Mouse (Mus musculus) CH12.LX (cell line): Measurements from ENCODE around the gene Serp1. TPM values are rescaled to one million over a fixed set of nuclear protein-coding genes. Genes with fewer than 3 reads are reported as not detected.
A peak's percentile ranks its signal among the peaks of the same experiment; 100 is the strongest.

Experiments used
- DNase-seq: peaks from one replicate; pipeline ENCODE4 v3.0.0-alpha.2; 2013; ENCODE audit errors: extremely low read depth
- H3K27ac ChIP-seq: 2 replicates; pipeline ENCODE4 v1.5.1; 2012; ENCODE audit warnings: low read depth, mild to moderate bottlenecking, control low read depth, moderate library complexity; ENCODE audit not compliant: insufficient read depth
- H3K27me3 ChIP-seq: replicated peaks from 2 replicates; pipeline ENCODE3; 2012; ENCODE audit warnings: inconsistent platforms
- H3K36me3 ChIP-seq, 2 experiments: replicated peaks in 1 of 2; 2 replicates each; pipeline versions ENCODE3 to v1.6.1; 2012; ENCODE audit warnings: inconsistent platforms in 1 of 2, low read length in 1 of 2, mild to moderate bottlenecking in 1 of 2, mixed read lengths in 1 of 2, moderate library complexity in 1 of 2; ENCODE audit not compliant: control insufficient read depth in 1 of 2, insufficient read depth in 1 of 2
- H3K4me1 ChIP-seq, 2 experiments: 2 replicates each; pipeline ENCODE4 v1.6.1; 2012; ENCODE audit warnings: inconsistent platforms in 1 of 2, moderate library complexity in 1 of 2; ENCODE audit not compliant: insufficient read depth in 2 of 2, control insufficient read depth in 1 of 2
- H3K4me2 ChIP-seq: 2 replicates; pipeline ENCODE4 v1.6.1; 2012; ENCODE audit warnings: low read depth, mild to moderate bottlenecking, control low read depth; ENCODE audit not compliant: poor library complexity, insufficient read depth, severe bottlenecking
- H3K4me3 ChIP-seq, 3 experiments: fragments of 150-350 bp in 1 of 3; sonication (generic) in 1 of 3; replicated peaks in 1 of 3; 2 replicates each; pipeline versions ENCODE3 to v1.5.1; 2011 to 2012; ENCODE audit warnings: low read depth in 2 of 3, low read length in 2 of 3, mild to moderate bottlenecking in 2 of 3, moderate library complexity in 2 of 3, control low read depth in 1 of 3, improper control_type of control experiment in 1 of 3, inconsistent platforms in 1 of 3, mixed read lengths in 1 of 3; ENCODE audit not compliant: poor library complexity in 1 of 3
- H3K79me2 ChIP-seq: replicated peaks from 2 replicates; pipeline ENCODE4 v1.6.1; 2012; ENCODE audit warnings: mild to moderate bottlenecking, moderate library complexity; ENCODE audit not compliant: control insufficient read depth, poor library complexity, insufficient read depth, severe bottlenecking; ENCODE audit errors: extremely low read depth
- H3K9ac ChIP-seq: 2 replicates; pipeline ENCODE4 v1.6.1; 2012; ENCODE audit warnings: low read depth, mild to moderate bottlenecking, control low read depth, moderate library complexity; ENCODE audit not compliant: insufficient read depth
- H3K9me3 ChIP-seq: replicated peaks from 2 replicates; pipeline ENCODE3; 2012; ENCODE audit warnings: low read length, inconsistent platforms, mixed read lengths
- BHLHE40 ChIP-seq: IDR thresholded peaks from 2 replicates; pipeline ENCODE4 v1.6.1; 2011; ENCODE audit warnings: mild to moderate bottlenecking, low read depth, low read length, improper control_type of control experiment
- CHD2 ChIP-seq: IDR thresholded peaks from 2 replicates; pipeline ENCODE4 v1.6.1; 2011; ENCODE audit warnings: low read length, improper control_type of control experiment
- CTCF ChIP-seq, 2 experiments: IDR thresholded peaks in 1 of 2; conservative IDR thresholded peaks in 1 of 2; 2 replicates each; pipeline ENCODE4 v1.5.1; 2011 to 2012; ENCODE audit warnings: low read depth in 2 of 2, low read length in 2 of 2, improper control_type of control experiment in 1 of 2, inconsistent platforms in 1 of 2, mild to moderate bottlenecking in 1 of 2, moderate library complexity in 1 of 2
- ELF1 ChIP-seq: IDR thresholded peaks from 2 replicates; pipeline ENCODE4 v1.6.1; 2014; ENCODE audit warnings: low read depth, mild to moderate bottlenecking, inconsistent platforms, low read length, improper control_type of control experiment
- EP300 ChIP-seq: IDR thresholded peaks from 2 replicates; pipeline ENCODE4 v1.6.1; 2011; ENCODE audit warnings: low read length, improper control_type of control experiment
- ETS1 ChIP-seq: conservative IDR thresholded peaks from 2 replicates; pipeline ENCODE4 v1.6.1; 2012; ENCODE audit warnings: low read depth, mild to moderate bottlenecking, inconsistent platforms, low read length, improper control_type of control experiment, moderate library complexity
- GABPA ChIP-seq: IDR thresholded peaks from 2 replicates; pipeline ENCODE4 v1.6.1; 2012; ENCODE audit warnings: low read depth, low read length, improper control_type of control experiment, inconsistent platforms; ENCODE audit not compliant: insufficient replicate concordance
- IRF4 ChIP-seq: IDR thresholded peaks from 2 replicates; pipeline ENCODE4 v1.6.1; 2014; ENCODE audit warnings: low read depth, mild to moderate bottlenecking, inconsistent platforms, low read length, improper control_type of control experiment
- JUN ChIP-seq: IDR thresholded peaks from 2 replicates; pipeline ENCODE4 v1.6.1; 2011; ENCODE audit warnings: low read depth, mild to moderate bottlenecking, low read length, improper control_type of control experiment, moderate library complexity; ENCODE audit not compliant: insufficient read depth
- JUND ChIP-seq: conservative IDR thresholded peaks from 2 replicates; pipeline ENCODE4 v1.6.1; 2011; ENCODE audit warnings: low read depth, low read length, improper control_type of control experiment
- KAT2A ChIP-seq: IDR thresholded peaks from 2 replicates; pipeline ENCODE4 v1.6.1; 2012; ENCODE audit warnings: low read length, improper control_type of control experiment, inconsistent platforms; ENCODE audit not compliant: insufficient replicate concordance
- MAFK ChIP-seq: IDR thresholded peaks from 2 replicates; pipeline ENCODE4 v1.6.1; 2011; ENCODE audit warnings: low read length, improper control_type of control experiment; ENCODE audit not compliant: insufficient replicate concordance
- MAX ChIP-seq: IDR thresholded peaks from 2 replicates; pipeline ENCODE4 v1.6.1; 2011; ENCODE audit warnings: low read length, improper control_type of control experiment
- MAZ ChIP-seq: IDR thresholded peaks from 2 replicates; pipeline ENCODE4 v1.6.1; 2012; ENCODE audit warnings: low read depth, mild to moderate bottlenecking, inconsistent platforms, low read length, improper control_type of control experiment, moderate library complexity
- MEF2A ChIP-seq: IDR thresholded peaks from 2 replicates; pipeline ENCODE4 v1.6.1; 2014; ENCODE audit warnings: low read depth, mild to moderate bottlenecking, inconsistent platforms, low read length, improper control_type of control experiment, borderline replicate concordance
- MXI1 ChIP-seq: IDR thresholded peaks from 2 replicates; pipeline ENCODE4 v1.6.1; 2011; ENCODE audit warnings: mild to moderate bottlenecking, low read depth, low read length, improper control_type of control experiment
- MYC ChIP-seq: IDR thresholded peaks from 2 replicates; pipeline ENCODE4 v1.6.1; 2011; ENCODE audit warnings: low read depth, mild to moderate bottlenecking, improper control_type of control experiment, low read length
- NRF1 ChIP-seq: IDR thresholded peaks from 2 replicates; pipeline ENCODE4 v1.6.1; 2014; ENCODE audit warnings: low read depth, mild to moderate bottlenecking, inconsistent platforms, low read length, improper control_type of control experiment, moderate library complexity
- PAX5 ChIP-seq: IDR thresholded peaks from 2 replicates; pipeline ENCODE4 v1.6.1; 2012; ENCODE audit warnings: low read length, inconsistent platforms, mixed read lengths
- POLR2A ChIP-seq: IDR thresholded peaks from 2 replicates; pipeline ENCODE4 v1.6.1; 2011; ENCODE audit warnings: low read depth, mild to moderate bottlenecking, improper control_type of control experiment, low read length
- POLR2AphosphoS2 ChIP-seq: IDR thresholded peaks from 2 replicates; pipeline ENCODE4 v1.6.1; 2011; ENCODE audit warnings: low read depth, low read length, improper control_type of control experiment
- RAD21 ChIP-seq: IDR thresholded peaks from 2 replicates; pipeline ENCODE4 v1.6.1; 2011; ENCODE audit warnings: low read depth, mild to moderate bottlenecking, low read length, improper control_type of control experiment, moderate library complexity
- RCOR1 ChIP-seq: conservative IDR thresholded peaks from 2 replicates; pipeline ENCODE4 v1.6.1; 2012; ENCODE audit warnings: low read depth, mild to moderate bottlenecking, inconsistent platforms, low read length, improper control_type of control experiment
- SMC3 ChIP-seq: IDR thresholded peaks from 2 replicates; pipeline ENCODE4 v1.6.1; 2011; ENCODE audit warnings: low read depth, low read length, improper control_type of control experiment
- TCF12 ChIP-seq: IDR thresholded peaks from 2 replicates; pipeline ENCODE4 v1.6.1; 2014; ENCODE audit warnings: low read depth, mild to moderate bottlenecking, inconsistent platforms, low read length, improper control_type of control experiment
- UBTF ChIP-seq: IDR thresholded peaks from 2 replicates; pipeline ENCODE4 v1.6.1; 2012; ENCODE audit warnings: low read depth, mild to moderate bottlenecking, inconsistent platforms, low read length, improper control_type of control experiment, moderate library complexity
- USF2 ChIP-seq: conservative IDR thresholded peaks from 2 replicates; pipeline ENCODE4 v1.6.1; 2011; ENCODE audit warnings: low read depth, low read length, improper control_type of control experiment
- ZC3H11A ChIP-seq: IDR thresholded peaks from 2 replicates; pipeline ENCODE4 v1.6.1; 2012; ENCODE audit warnings: low read depth, mild to moderate bottlenecking, inconsistent platforms, low read length, improper control_type of control experiment
- ZNF384 ChIP-seq: IDR thresholded peaks from 2 replicates; pipeline ENCODE4 v1.6.1; 2012; ENCODE audit warnings: low read depth, low read length, improper control_type of control experiment, inconsistent platforms
- dilution Hi-C: fragments of 300-500 bp; cut with MboI; formaldehyde crosslinking; loops from 2 replicates; pipeline ENCODE4 v1.14.3; 2020; ENCODE audit warnings: low sequenced_read_pairs; ENCODE audit not compliant: extremely low pct_unique_long_range_greater_than_20kb, extremely low pct_ligation_motif_present
- in situ Hi-C: fragments of 300-500 bp; cut with MboI; formaldehyde crosslinking; loops from 3 replicates; pipeline ENCODE4 v1.14.3; 2019; ENCODE audit warnings: low sequenced_read_pairs, low pct_ligation_motif_present, low pct_unique_long_range_greater_than_20kb, mixed read lengths
- polyA plus RNA-seq: library from polyadenylated mRNA; unstranded; fragments of >175 nt; gene quantifications from 2 replicates; pipeline ENCODE4 v1.2.1, GENCODE M21; 2012; ENCODE audit warnings: low read depth; ENCODE audit not compliant: insufficient read length
- total RNA-seq, 2 experiments: library from RNA; depleted of rRNA; stranded (reverse); fragments of 300-350 nt in 1 of 2; fragments of >200 nt in 1 of 2; gene quantifications; 2 replicates each; pipeline ENCODE4 v1.2.3; 2012 to 2014

The Serp1 gene
- total and polyA plus RNA-seq, 3 experiments = 219 to 470 (median 298) TPM

DNA sequence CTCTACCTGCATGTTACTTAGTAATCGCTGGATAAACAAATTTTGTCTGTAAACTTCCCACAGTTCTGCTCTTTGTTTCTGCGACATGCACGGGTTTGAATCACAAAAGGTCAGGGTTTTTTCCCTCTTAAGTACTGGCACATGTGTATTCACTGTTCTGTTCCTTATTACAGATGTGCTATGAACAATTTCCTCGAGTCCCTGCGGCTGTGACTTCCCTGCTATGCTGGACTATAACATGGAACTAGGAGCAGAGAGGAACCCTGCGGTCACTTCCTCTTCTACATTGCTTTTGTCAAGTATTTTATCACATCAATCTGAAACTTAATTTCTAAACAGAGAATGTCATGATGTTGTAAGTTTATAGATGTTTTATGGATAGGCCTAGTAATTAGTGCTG, 5.4 kb downstream of the Serp1 start (continued):
- TF ChIP-seq NRF1 (no peak), SMC3 (no peak), RAD21 (no peak), CHD2 (no peak; the same call in 1 of the 2 replicates), TCF12 (no peak), ZNF384 (no peak)

DNA sequence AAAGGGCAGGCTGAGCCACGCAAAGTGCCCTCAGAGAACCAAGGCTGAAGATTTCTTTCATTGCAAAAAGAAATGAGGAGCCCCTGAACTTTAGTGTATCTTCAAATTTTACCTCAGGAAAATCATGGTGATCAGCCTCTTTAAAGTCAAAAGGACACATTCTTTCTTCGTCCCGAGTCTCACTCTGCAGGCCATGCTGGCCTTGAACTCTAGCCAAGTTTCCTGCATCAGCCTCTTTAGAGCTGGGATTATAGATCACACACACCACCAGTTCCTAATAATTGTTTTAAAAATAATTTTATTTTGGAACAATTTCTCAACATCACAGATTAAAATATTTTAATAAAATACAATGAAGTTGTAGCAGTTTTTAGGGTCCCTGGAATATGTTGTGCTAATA, 6.2 kb downstream of the Serp1 start:
- peaks cover 48% of the 10 kb centered on the region for H3K79me2 ChIP-seq
- no peaks in the 10 kb centered on the region for H3K9me3 ChIP-seq
- H3K27me3 ChIP-seq = no peaks in the 10 kb centered on the region
- H3K4me1 ChIP-seq = peaks cover 3 to 39% of the 10 kb centered on the region in 2 experiments
- in situ Hi-C loops = loop anchor here (10.0 kb wide), 1 partner anchor 135 kb away; no protein-coding TSS in a partner anchor
- H3K4me2 ChIP-seq = peak overlapping the region; percentile 64
- peak overlapping the region; percentile 100 for H3K27ac ChIP-seq
- H3K9ac ChIP-seq = peak overlapping the region; percentile 100
- no peak for DNase-seq
- peak overlapping the region; percentile 15 to 46 (median 39) for H3K4me3 ChIP-seq
- TF ChIP-seq UBTF = no peak
- 0 out of 2 replicates have a peak, but pooled peaks have one; percentile 2 for TF ChIP-seq MAFK
- TF ChIP-seq CTCF (conservative IDR thresholded peaks at IDR 0.05 in 1 of 2, IDR thresholded peaks at IDR 0.05 in 1 of 2; ENCODE audit: low read depth in 2 of 2, low read length in 2 of 2) = no peak
- TF ChIP-seq KAT2A = no peak
- no peak for TF ChIP-seq IRF4
- 0 out of 2 replicates have a peak, but pooled peaks have one; percentile 6 for TF ChIP-seq EP300
- TF ChIP-seq, all 38 proteins: peak for 2
- H3K36me3 ChIP-seq = peaks cover 26 to 41% of the 10 kb centered on the region in 2 experiments
- dilution Hi-C loops = no loop called here

GRCm38 (mm10) chr3:58518962-58519361, 6.7 kb downstream of the Serp1 start:
- Histone ChIP-seq H3K27ac (peak overlapping the region; percentile 100), H3K27me3 (no peaks in the 10 kb centered on the region), H3K9ac (peak overlapping the region; percentile 100), H3K4me1 (peaks cover 5 to 42% of the 10 kb centered on the region in 2 experiments), H3K4me2 (peak overlapping the region; percentile 64), H3K4me3 (peak overlapping the region; percentile 31 to 46 (median 39)), H3K79me2 (peaks cover 42% of the 10 kb centered on the region), H3K9me3 (no peaks in the 10 kb centered on the region), H3K36me3 (peaks cover 26 to 36% of the 10 kb centered on the region in 2 experiments)
- no peak for DNase-seq
- in situ Hi-C loops = loop anchor here (10.0 kb wide), 1 partner anchor 136 kb away; no protein-coding TSS in a partner anchor
- dilution Hi-C loops = no loop called here
- TF ChIP-seq JUND (no peak), BHLHE40 (peak; percentile 28; the same call in 1 of the 2 replicates), RCOR1 (no peak), MXI1 (peak; percentile 48; the same call in 1 of the 2 replicates), ZNF384 (0 out of 2 replicates have a peak, but pooled peaks have one; percentile 22), JUN (no peak), MYC (0 out of 2 replicates have a peak, but pooled peaks have one; percentile 20), ZC3H11A (no peak), GABPA (no peak), ETS1 (0 out of 2 replicates have a peak, but pooled peaks have one; percentile 14), EP300 (0 out of 2 replicates have a peak, but pooled peaks have one; percentile 13), MEF2A (peak; percentile 87; the same call in 1 of the 2 replicates), POLR2A (peak; percentile 29), MAFK (0 out of 2 replicates have a peak, but pooled peaks have one; percentile 60), CHD2 (peak; percentile 26; the same call in 1 of the 2 replicates), PAX5 (no peak), POLR2AphosphoS2 (peak; percentile 19), SMC3 (no peak), ELF1 (peak; percentile 4; the same call in 1 of the 2 replicates), KAT2A (no peak), MAZ (0 out of 2 replicates have a peak, but pooled peaks have one; percentile 61), MAX (peak; percentile 31; the same call in 1 of the 2 replicates), USF2 (no peak)
